8 mouse cellular contexts compared by ENCODE assay signal in the genomic region with DNA sequence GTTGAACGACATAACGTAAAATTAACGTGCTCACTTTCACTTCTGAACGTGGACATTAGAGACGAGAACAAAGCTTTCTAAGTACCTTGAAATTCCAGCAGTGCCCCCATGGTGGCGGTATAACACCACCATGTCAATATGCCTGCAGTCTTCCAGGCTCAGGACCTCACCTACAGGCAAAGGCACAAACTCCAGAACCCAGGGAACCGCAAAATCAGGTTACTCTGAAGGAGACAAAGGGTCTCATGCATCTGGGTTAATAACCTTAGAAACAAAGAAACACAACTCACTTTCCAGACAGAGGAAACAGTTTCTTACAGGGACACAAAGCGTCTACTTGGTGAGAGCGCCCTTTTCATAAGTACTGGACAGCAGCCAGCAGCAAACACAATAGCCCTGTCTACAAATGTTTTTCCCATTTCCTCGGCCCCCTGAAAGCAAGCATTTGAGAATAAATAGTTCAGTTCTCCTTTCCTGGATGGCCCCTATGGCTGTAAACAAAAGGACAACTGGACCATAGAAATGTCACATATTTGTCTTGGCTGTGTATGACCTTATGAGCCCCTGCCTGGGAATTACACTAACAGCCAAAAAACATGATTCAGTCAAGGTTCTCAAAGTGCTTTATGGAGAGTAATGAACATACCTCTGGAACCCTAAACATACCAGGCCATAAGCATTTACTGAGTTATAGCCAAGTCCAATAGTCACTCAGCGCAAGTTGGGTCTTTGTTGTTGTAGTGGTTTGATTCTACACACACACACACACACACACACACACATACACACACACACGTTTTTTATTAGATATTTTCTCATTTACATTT. TPM values are rescaled to one million over a fixed set of nuclear protein-coding genes. Genes with fewer than 3 reads are reported as not detected.
DNase-seq lines count a peak whose midpoint lies in the region; ATAC-seq and TF ChIP-seq lines count a peak whose summit lies in the region.

No protein-coding gene starts in this region.

- WGBS in heart, embryonic 10.5 days, result 29% methylated on average over 12 of the region's 12 CpGs
- WGBS in kidney, embryonic 15.5 days, result 21% methylated on average over 12 of the region's 12 CpGs

- ATAC-seq in kidney, embryonic 15.5 days (replicated peaks; ENCODE audit: low FRiP score), result peak; percentile 87
- peak; percentile 87 for ATAC-seq in monocyte, adult 5-6 weeks (replicated peaks; ENCODE audit: insufficient number of reproducible peaks, low FRiP score, low TSS enrichment, poor library complexity, severe bottlenecking)

- H3K4me2 ChIP-seq in kidney, embryonic 15.5 days, result peak overlapping the region; percentile 57

- no peaks in the 10 kb centered on the region for H3K9me3 ChIP-seq in heart, embryonic 10.5 days
- H3K9me3 ChIP-seq in kidney, embryonic 15.5 days (replicated peaks), result no peaks in the 10 kb centered on the region

- H3K4me1 ChIP-seq in bone marrow macrophage, adult 2 months (ENCODE audit: control insufficient read depth, insufficient read depth, low read length), result peaks cover 7% of the 10 kb centered on the region
- H3K4me1 ChIP-seq in embryonic fibroblast, embryonic 13.5 days (ENCODE audit: control insufficient read depth, insufficient read depth, low read length), result no peaks in the 10 kb centered on the region
- H3K4me1 ChIP-seq in heart, embryonic 10.5 days, result no peaks in the 10 kb centered on the region
- H3K4me1 ChIP-seq in kidney, embryonic 15.5 days, result peaks cover 15% of the 10 kb centered on the region

- no peaks in the 10 kb centered on the region for H3K36me3 ChIP-seq in heart, embryonic 10.5 days
- no peaks in the 10 kb centered on the region for H3K36me3 ChIP-seq in kidney, embryonic 15.5 days

- TF ChIP-seq POLR2A in bone marrow macrophage, adult 2 months (IDR thresholded peaks at IDR 0.05; ENCODE audit: borderline replicate concordance, low read depth, low read length), result no peak
- no peak for TF ChIP-seq POLR2A in embryonic fibroblast, embryonic 13.5 days (IDR thresholded peaks at IDR 0.05; ENCODE audit: low read depth, low read length)

- no peaks in the 10 kb centered on the region for H3K27me3 ChIP-seq in heart, embryonic 10.5 days (ENCODE audit: insufficient read depth, poor library complexity, severe bottlenecking)
- H3K27me3 ChIP-seq in kidney, embryonic 15.5 days, result no peaks in the 10 kb centered on the region

- peak overlapping the region; percentile 1; the same call in 1 of the 2 replicates for H3K4me3 ChIP-seq in bone marrow macrophage, adult 2 months (ENCODE audit: insufficient read depth, low read length)
- H3K4me3 ChIP-seq in embryonic fibroblast, embryonic 13.5 days (ENCODE audit: insufficient read depth, low read length), result 0 out of 2 replicates have a peak overlapping the region, but pooled peaks have one; percentile 15
- peak overlapping the region; percentile 47 for H3K4me3 ChIP-seq in heart, embryonic 10.5 days
- peak overlapping the region; percentile 32 for H3K4me3 ChIP-seq in kidney, embryonic 15.5 days (replicated peaks)

- H3K9ac ChIP-seq in kidney, embryonic 15.5 days, result peak overlapping the region; percentile 44

- TF ChIP-seq CTCF in bone marrow macrophage, adult 2 months (IDR thresholded peaks at IDR 0.05; ENCODE audit: low read depth, low read length), result peak; percentile 75
- TF ChIP-seq CTCF in embryonic fibroblast, embryonic 13.5 days (IDR thresholded peaks at IDR 0.05; ENCODE audit: borderline replicate concordance, insufficient read depth, low read length), result peak; percentile 59; the same call in 1 of the 2 replicates

- H3K27ac ChIP-seq in bone marrow macrophage, adult 2 months (ENCODE audit: insufficient read depth, low read depth, low read length), result no peak overlapping the region
- H3K27ac ChIP-seq in embryonic fibroblast, embryonic 13.5 days (ENCODE audit: insufficient read depth, low read length), result no peak overlapping the region
- H3K27ac ChIP-seq in heart, embryonic 10.5 days, result peak overlapping the region; percentile 23; the same call in 1 of the 2 replicates
- H3K27ac ChIP-seq in kidney, embryonic 15.5 days, result peak overlapping the region; percentile 70

- DNase-seq in A20 (ENCODE audit: low read depth, low spot score), result peak; percentile 84
- DNase-seq in heart, embryonic 10.5 days (ENCODE audit: low spot score), result peak; percentile 87
- DNase-seq in liver, result peak; percentile 77
- peak; percentile 77 to 88 for DNase-seq in spleen, postnatal 4 days (ENCODE audit: low spot score in 2 of 2)

RNA-seq across cellular contexts. Expression of a gene that starts 52.7 kb away (rescaled TPM):
- 27.8 and 28.3 TPM in 2 replicates for polyA plus RNA-seq in bone marrow macrophage, adult 2 months (2012; ENCODE audit: insufficient read depth, insufficient read length, missing spikeins)
- polyA plus RNA-seq in embryonic fibroblast, embryonic 13.5 days (2011; ENCODE audit: insufficient read length, low read depth, missing spikeins), result 20.0 and 22.2 TPM in 2 replicates
- 12.2 and 15.4 TPM in 2 replicates for polyA plus RNA-seq in heart, embryonic 10.5 days (2016; fragmentation: Nextera tagmentation; extraction: Ambion mirVana)
- polyA plus RNA-seq in kidney, embryonic 15.5 days (2015; fragmentation: Nextera tagmentation; extraction: Ambion mirVana), result 24.0 and 24.2 TPM in 2 replicates
- total RNA-seq in monocyte, adult 5-6 weeks (2017), result 22.2 to 34.3 TPM (median 29.9 TPM) in 3 replicates

Comparison
In these comparisons a context has a peak if more than half of its experiments do, and no peak if none do; other contexts are left out.
1. H3K27ac ChIP-seq: peak in heart, embryonic 10.5 days (single experiment) and kidney, embryonic 15.5 days (single experiment); none in bone marrow macrophage, adult 2 months (single experiment) and embryonic fibroblast, embryonic 13.5 days (single experiment).
2. Peak in every context shown above with its lines, with median percentiles within 50 percentile points of each other: DNase-seq and H3K4me3 ChIP-seq.